Mouse (Mus musculus) erythroblast, embryonic 14.5 days (primary cell): Measurements from ENCODE around the gene Rab30. TPM values are rescaled to one million over a fixed set of nuclear protein-coding genes. Genes with fewer than 3 reads are reported as not detected.
"Not testable (repeated sequence)": the region's sequence is repeated elsewhere in the genome, so short reads cannot be mapped to it uniquely, and the experiment has no call there.

Source experiments
- H3K27me3 ChIP-seq: 2 replicates; pipeline ENCODE4 v1.6.1; 2012; ENCODE audit warnings: inconsistent platforms; ENCODE audit not compliant: control insufficient read depth
- H3K36me3 ChIP-seq: 2 replicates; pipeline ENCODE4 v1.6.1; 2012; ENCODE audit warnings: mild to moderate bottlenecking, inconsistent platforms; ENCODE audit not compliant: control insufficient read depth
- H3K4me1 ChIP-seq: 2 replicates; pipeline ENCODE4 v1.6.1; 2012; ENCODE audit warnings: inconsistent platforms; ENCODE audit not compliant: control insufficient read depth
- H3K4me3 ChIP-seq: replicated peaks from 2 replicates; pipeline ENCODE3; 2012; ENCODE audit warnings: moderate library complexity, mild to moderate bottlenecking, inconsistent platforms
- H3K9me3 ChIP-seq: 2 replicates; pipeline ENCODE4 v1.6.1; 2012; ENCODE audit warnings: low read length, inconsistent platforms, mixed read lengths; ENCODE audit not compliant: control insufficient read depth
- GATA1 ChIP-seq: IDR thresholded peaks from 2 replicates; pipeline ENCODE4 v1.6.1; 2012; ENCODE audit warnings: low read length, inconsistent platforms, mixed read lengths
- TAL1 ChIP-seq: IDR thresholded peaks from 3 replicates; pipeline ENCODE4 v1.6.1; 2012; ENCODE audit warnings: low read length, inconsistent platforms, mixed read lengths
- polyA plus RNA-seq: library from polyadenylated mRNA; stranded (reverse); fragments of >175 nt; gene quantifications from 2 replicates; pipeline ENCODE4 v1.2.3, GENCODE M21; 2012

The Rab30 gene
- polyA plus RNA-seq, 1 experiment, result 0.18 TPM

DNA sequence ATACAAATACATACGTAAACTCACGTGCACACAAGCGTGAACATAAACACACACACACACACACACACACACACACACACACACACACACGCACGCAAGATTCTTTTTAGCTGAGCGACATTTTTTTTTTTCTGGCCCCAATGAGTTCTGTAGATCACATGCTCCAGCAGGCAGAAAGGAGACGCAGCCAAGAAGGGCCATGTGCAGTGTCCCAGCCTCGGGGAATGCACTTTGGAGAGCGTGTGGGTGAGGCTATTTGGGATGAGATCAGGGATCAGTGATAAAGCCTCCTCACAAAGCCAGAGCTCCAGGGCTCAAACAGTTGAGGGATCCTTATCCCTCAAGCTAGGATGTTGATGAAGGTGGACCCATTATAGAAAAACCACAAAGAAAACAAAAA is 24.0 kb downstream of the Rab30 start:
- no peaks in the 10 kb centered on the region for H3K9me3 ChIP-seq
- no peak overlapping the region for H3K4me3 ChIP-seq
- no peaks in the 10 kb centered on the region; the same call in 1 of the 2 replicates for H3K4me1 ChIP-seq
- TF ChIP-seq TAL1 (no peak), GATA1 (no peak)
- H3K36me3 ChIP-seq, result no peaks in the 10 kb centered on the region
- H3K27me3 ChIP-seq, result no peaks in the 10 kb centered on the region

- H3K4me3 ChIP-seq, result no peak overlapping the region
- TF ChIP-seq TAL1, result no peak
- TF ChIP-seq GATA1, result no peak
- H3K27me3 ChIP-seq, result no peaks in the 10 kb centered on the region
- H3K4me1 ChIP-seq, result no peaks in the 10 kb centered on the region; the same call in 1 of the 2 replicates
- no peaks in the 10 kb centered on the region for H3K9me3 ChIP-seq
- no peaks in the 10 kb centered on the region for H3K36me3 ChIP-seq
These were observed 25.0 kb downstream of the Rab30 start for GRCm38 (mm10) chr7:92766096-92767090.

DNA sequence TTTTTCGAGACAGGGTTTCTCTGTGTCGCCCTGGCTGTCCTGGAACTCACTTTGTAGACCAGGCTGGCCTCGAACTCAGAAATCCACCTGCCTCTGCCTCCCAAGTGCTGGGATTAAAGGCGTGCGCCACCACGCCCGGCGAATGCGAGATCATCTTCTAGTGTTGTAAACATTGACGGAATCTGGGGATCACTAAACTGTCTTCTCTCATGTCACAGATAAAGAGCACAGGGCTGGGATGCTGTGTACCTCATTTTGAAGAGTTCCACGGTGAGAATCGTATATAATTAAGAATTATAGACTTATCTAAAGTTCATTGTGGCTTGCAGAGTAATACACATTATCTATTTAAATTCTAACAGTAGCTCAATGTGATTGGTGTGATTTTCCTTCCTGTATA is 26.7 kb downstream of the Rab30 start:
- H3K4me1 ChIP-seq, H3K36me3 ChIP-seq, H3K27me3 ChIP-seq, H3K4me3 ChIP-seq, H3K9me3 ChIP-seq: not testable (repeated sequence)

GRCm38 (mm10) chr7:92768859-92769258 is 27.5 kb downstream of the Rab30 start:
- Histone ChIP-seq H3K27me3 (no peaks in the 10 kb centered on the region), H3K4me3 (no peak overlapping the region), H3K9me3 (no peaks in the 10 kb centered on the region; the same call in 1 of the 2 replicates), H3K4me1 (no peaks in the 10 kb centered on the region; the same call in 1 of the 2 replicates), H3K36me3 (no peaks in the 10 kb centered on the region)
- no peak for TF ChIP-seq TAL1
- TF ChIP-seq GATA1, result no peak

GRCm38 (mm10) chr7:92773006-92773405 is 31.6 kb downstream of the Rab30 start:
- Histone ChIP-seq H3K4me3 (no peak overlapping the region), H3K27me3 (no peaks in the 10 kb centered on the region), H3K9me3 (no peaks in the 10 kb centered on the region; the same call in 1 of the 2 replicates), H3K4me1 (no peaks in the 10 kb centered on the region; the same call in 1 of the 2 replicates), H3K36me3 (no peaks in the 10 kb centered on the region)
- TF ChIP-seq GATA1 (no peak), TAL1 (no peak)

GRCm38 (mm10) chr7:92773596-92773995 is 32.2 kb downstream of the Rab30 start:
- no peaks in the 10 kb centered on the region; the same call in 1 of the 2 replicates for H3K4me1 ChIP-seq
- no peaks in the 10 kb centered on the region for H3K27me3 ChIP-seq
- no peak overlapping the region for H3K4me3 ChIP-seq
- no peaks in the 10 kb centered on the region; the same call in 1 of the 2 replicates for H3K9me3 ChIP-seq
- TF ChIP-seq GATA1, result no peak
- H3K36me3 ChIP-seq, result no peaks in the 10 kb centered on the region

- Histone ChIP-seq H3K36me3 (no peaks in the 10 kb centered on the region), H3K4me1 (no peaks in the 10 kb centered on the region; the same call in 1 of the 2 replicates), H3K27me3 (no peaks in the 10 kb centered on the region), H3K4me3 (no peak overlapping the region), H3K9me3 (no peaks in the 10 kb centered on the region; the same call in 1 of the 2 replicates)
- no peak for TF ChIP-seq TAL1
- TF ChIP-seq GATA1, result no peak
These were observed 33.3 kb downstream of the Rab30 start for GRCm38 (mm10) chr7:92774741-92775140.

- no peak overlapping the region for H3K4me3 ChIP-seq
- H3K9me3 ChIP-seq, result no peaks in the 10 kb centered on the region; the same call in 1 of the 2 replicates
- no peaks in the 10 kb centered on the region; the same call in 1 of the 2 replicates for H3K4me1 ChIP-seq
- no peaks in the 10 kb centered on the region for H3K36me3 ChIP-seq
- no peaks in the 10 kb centered on the region for H3K27me3 ChIP-seq
- TF ChIP-seq TAL1 (no peak), GATA1 (no peak)
These were observed 34.3 kb downstream of the Rab30 start for GRCm38 (mm10) chr7:92775703-92776102.

GRCm38 (mm10) chr7:92776647-92777046 is 35.2 kb downstream of the Rab30 start:
- Histone ChIP-seq H3K36me3 (no peaks in the 10 kb centered on the region), H3K9me3 (no peaks in the 10 kb centered on the region; the same call in 1 of the 2 replicates), H3K4me3 (no peak overlapping the region), H3K27me3 (no peaks in the 10 kb centered on the region), H3K4me1 (no peaks in the 10 kb centered on the region; the same call in 1 of the 2 replicates)
- no peak for TF ChIP-seq TAL1
- TF ChIP-seq GATA1, result no peak
